Mouse (Mus musculus): Measurements from ENCODE around the gene Olfr635.
"Not testable (repeated sequence)": the region's sequence is repeated elsewhere in the genome, so short reads cannot be mapped to it uniquely, and the experiment has no call there.

Gene Olfr635

GRCm38 (mm10) chr7:103970852-103971251, at the start of gene Olfr635:
Gene Olfr635, plus strand, starts transcription at chr7:103971152.
- DNase-seq (ENCODE audit: low spot score in 2 of 2), result no peak

- DNase-seq (ENCODE audit: low spot score in 2 of 2), result no peak
Observed at GRCm38 (mm10) chr7:103928525-103928924, 42.4 kb upstream of the Olfr635 start, which contains the start of gene Olfr631. Gene Olfr631, plus strand, starts transcription at chr7:103928825.

- no peak for DNase-seq (ENCODE audit: low spot score in 2 of 2)
Observed at GRCm38 (mm10) chr7:103934264-103934663, 36.7 kb upstream of the Olfr635 start, which contains the start of gene Olfr632. Gene Olfr632, plus strand, starts transcription at chr7:103934347.

GRCm38 (mm10) chr7:103942730-103943129, 28.2 kb upstream of the Olfr635 start:
- DNase-seq (ENCODE audit: low spot score in 2 of 2), result no peak

GRCm38 (mm10) chr7:103944137-103944536, 26.8 kb upstream of the Olfr635 start, which contains the start of gene Olfr633:
Gene Olfr633, plus strand, starts transcription at chr7:103944437.
- DNase-seq (ENCODE audit: low spot score in 2 of 2), result no peak

GRCm38 (mm10) chr7:103966873-103967272, 4.1 kb upstream of the Olfr635 start:
- not testable (repeated sequence) for DNase-seq (ENCODE audit: low spot score in 2 of 2)

- DNase-seq (ENCODE audit: low spot score in 2 of 2), result no peak
Observed at GRCm38 (mm10) chr7:103971782-103972181, 830 bp downstream of the Olfr635 start.

- no peak for DNase-seq (ENCODE audit: low spot score in 2 of 2)
Observed at GRCm38 (mm10) chr7:103998446-103998845, 27.5 kb downstream of the Olfr635 start, which contains the start of gene Olfr638. Gene Olfr638, plus strand, starts transcription at chr7:103998746.

- no peak for DNase-seq (ENCODE audit: low spot score in 2 of 2)
Observed at GRCm38 (mm10) chr7:103999124-103999523, 28.2 kb downstream of the Olfr635 start.

- DNase-seq (ENCODE audit: low spot score in 2 of 2), result no peak
Observed at GRCm38 (mm10) chr7:104017203-104017602, 46.3 kb downstream of the Olfr635 start, which contains the start of gene Olfr639. Gene Olfr639, minus strand, starts transcription at chr7:104017303.

GRCm38 (mm10) chr7:104018953-104019352, 48.0 kb downstream of the Olfr635 start:
- no peak for DNase-seq (ENCODE audit: low spot score in 2 of 2)

- DNase-seq (ENCODE audit: low spot score in 2 of 2), result no peak
Observed at GRCm38 (mm10) chr7:104021651-104022050, 50.7 kb downstream of the Olfr635 start.

- DNase-seq (ENCODE audit: low spot score in 2 of 2), result no peak
Observed at GRCm38 (mm10) chr7:104025473-104025872, 54.5 kb downstream of the Olfr635 start, which contains the start of gene Olfr640. Gene Olfr640, minus strand, starts transcription at chr7:104025573.

GRCm38 (mm10) chr7:104026978-104027377, 56.0 kb downstream of the Olfr635 start:
- no peak for DNase-seq (ENCODE audit: low spot score in 2 of 2)

GRCm38 (mm10) chr7:104035145-104035544, 64.2 kb downstream of the Olfr635 start, which contains the start of gene Olfr641:
Gene Olfr641, plus strand, starts transcription at chr7:104035445.
- no peak for DNase-seq (ENCODE audit: low spot score in 2 of 2)
